Mouse (Mus musculus): Measurements from ENCODE around the gene Gm6034. TPM values are rescaled to one million over a fixed set of nuclear protein-coding genes. Genes with fewer than 3 reads are reported as not detected.

The Gm6034 gene
- total and polyA plus RNA-seq, 2 experiments from 2014 or later, result not detected

DNA sequence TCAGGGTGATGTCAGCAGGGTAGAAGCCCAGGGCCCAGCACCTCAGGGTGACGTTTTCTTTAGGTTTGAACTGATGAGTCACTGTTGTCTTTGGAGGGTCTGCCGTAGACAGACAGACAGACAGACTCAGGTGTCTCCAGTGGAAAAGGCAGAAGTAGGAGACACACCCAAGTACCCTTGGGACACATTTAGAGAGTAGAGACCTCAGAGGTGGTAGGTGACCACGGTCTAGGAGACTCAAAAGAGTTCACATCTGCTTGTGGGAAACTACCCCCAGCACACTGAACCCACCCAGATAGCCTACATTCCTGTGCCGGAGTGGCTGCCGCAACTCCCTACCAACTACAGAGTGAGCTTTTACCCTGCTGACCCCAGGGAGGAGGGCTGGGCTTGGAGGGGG, 27.8 kb upstream of the Gm6034 start:
- no peak overlapping the region for H3K9ac ChIP-seq (replicated peaks; ENCODE audit: low read length)
- no peak overlapping the region for H3K4me3 ChIP-seq (ENCODE audit: low read length)
- H3K36me3 ChIP-seq (ENCODE audit: insufficient read depth, low read length), result peaks cover 4% of the 10 kb centered on the region; the same call in 1 of the 2 replicates
- no peaks in the 10 kb centered on the region for H3K4me1 ChIP-seq (ENCODE audit: insufficient read depth, low read length)
- H3K4me2 ChIP-seq (ENCODE audit: low read depth, low read length), result no peak overlapping the region
- H3K27ac ChIP-seq, result no peak overlapping the region
- DNase-seq (ENCODE audit: low spot score) (no peak), ATAC-seq (no peak)
- H3K27me3 ChIP-seq (ENCODE audit: insufficient read depth, low read length), result no peaks in the 10 kb centered on the region
- no peak for TF ChIP-seq CTCF (IDR thresholded peaks at IDR 0.05; ENCODE audit: low read depth)
- no peaks in the 10 kb centered on the region for H3K9me3 ChIP-seq (ENCODE audit: low read length)
- WGBS, result 96% methylated on average over 5 of the region's 5 CpGs

GRCm38 (mm10) chr17:36017046-36017445, 25.7 kb upstream of the Gm6034 start:
- Histone ChIP-seq H3K9me3 (ENCODE audit: low read length) (no peaks in the 10 kb centered on the region), H3K4me3 (ENCODE audit: low read length) (no peak overlapping the region), H3K27ac (no peak overlapping the region), H3K9ac (replicated peaks; ENCODE audit: low read length) (no peak overlapping the region), H3K36me3 (ENCODE audit: insufficient read depth, low read length) (peaks cover 4% of the 10 kb centered on the region; the same call in 1 of the 2 replicates), H3K27me3 (ENCODE audit: insufficient read depth, low read length) (no peaks in the 10 kb centered on the region), H3K4me2 (ENCODE audit: low read depth, low read length) (no peak overlapping the region), H3K4me1 (ENCODE audit: insufficient read depth, low read length) (no peaks in the 10 kb centered on the region)
- WGBS, result 93% methylated on average over 5 of the region's 5 CpGs
- ATAC-seq (no peak), DNase-seq (ENCODE audit: low spot score) (no peak)
- TF ChIP-seq CTCF (IDR thresholded peaks at IDR 0.05; ENCODE audit: low read depth), result no peak

DNA sequence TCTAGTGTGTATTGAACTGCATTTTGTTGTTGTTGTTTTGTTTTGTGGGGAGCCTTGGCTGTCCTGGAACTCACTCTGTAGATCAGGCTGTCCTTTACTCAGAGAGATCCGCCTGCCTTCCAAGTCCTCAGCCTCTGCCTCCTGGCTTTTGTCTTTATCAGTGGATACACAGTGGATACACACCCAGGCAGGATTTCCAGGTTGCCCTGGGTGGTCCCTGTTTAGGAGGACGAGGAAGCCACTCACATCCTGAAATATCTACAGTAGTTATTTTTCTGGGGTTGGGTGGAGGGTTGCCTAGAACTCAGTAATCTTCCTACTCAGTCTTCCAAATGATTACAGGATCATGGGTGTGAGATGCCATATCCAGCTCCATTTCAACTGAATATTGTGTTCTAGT, 23.8 kb upstream of the Gm6034 start:
- DNase-seq (ENCODE audit: low spot score) (no peak), ATAC-seq (no peak)
- TF ChIP-seq CTCF (IDR thresholded peaks at IDR 0.05; ENCODE audit: low read depth), result no peak
- Histone ChIP-seq H3K27ac (no peak overlapping the region), H3K4me1 (ENCODE audit: insufficient read depth, low read length) (no peaks in the 10 kb centered on the region), H3K27me3 (ENCODE audit: insufficient read depth, low read length) (no peaks in the 10 kb centered on the region), H3K4me3 (ENCODE audit: low read length) (no peak overlapping the region), H3K9ac (replicated peaks; ENCODE audit: low read length) (no peak overlapping the region), H3K9me3 (ENCODE audit: low read length) (no peaks in the 10 kb centered on the region), H3K4me2 (ENCODE audit: low read depth, low read length) (no peak overlapping the region), H3K36me3 (ENCODE audit: insufficient read depth, low read length) (peaks cover 4% of the 10 kb centered on the region; the same call in 1 of the 2 replicates)
- 67% methylated on average over 2 of the region's 2 CpGs for WGBS

DNA sequence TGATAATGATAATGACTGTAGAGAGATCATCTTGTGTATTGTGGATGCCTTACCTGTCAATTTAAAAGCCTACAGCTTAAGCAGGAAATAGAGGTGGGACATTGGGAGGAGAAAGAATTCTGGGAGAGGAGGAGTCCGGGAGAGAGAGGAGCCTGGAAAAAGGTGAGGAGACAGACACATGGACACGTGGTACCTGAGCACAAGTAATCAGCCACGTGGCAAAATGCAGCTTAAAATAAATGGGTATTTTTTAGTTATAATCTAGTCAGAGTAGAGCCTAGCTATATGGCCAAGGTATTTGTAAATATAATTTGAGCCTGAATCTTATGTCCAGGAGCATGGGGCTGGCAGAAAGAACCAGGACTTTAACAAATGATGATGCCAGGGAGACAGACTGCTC, 23.2 kb upstream of the Gm6034 start:
- 69% methylated on average over 3 of the region's 3 CpGs for WGBS
- no peak overlapping the region for H3K4me3 ChIP-seq (ENCODE audit: low read length)
- DNase-seq (ENCODE audit: low spot score) (no peak), ATAC-seq (no peak)
- H3K27me3 ChIP-seq (ENCODE audit: insufficient read depth, low read length), result no peaks in the 10 kb centered on the region
- no peaks in the 10 kb centered on the region for H3K4me1 ChIP-seq (ENCODE audit: insufficient read depth, low read length)
- H3K36me3 ChIP-seq (ENCODE audit: insufficient read depth, low read length), result peaks cover 1% of the 10 kb centered on the region; the same call in 1 of the 2 replicates
- H3K4me2 ChIP-seq (ENCODE audit: low read depth, low read length), result 0 out of 2 replicates have a peak overlapping the region, but pooled peaks have one; percentile 18
- no peaks in the 10 kb centered on the region for H3K9me3 ChIP-seq (ENCODE audit: low read length)
- H3K9ac ChIP-seq (replicated peaks; ENCODE audit: low read length), result no peak overlapping the region
- H3K27ac ChIP-seq, result no peak overlapping the region
- no peak for TF ChIP-seq CTCF (IDR thresholded peaks at IDR 0.05; ENCODE audit: low read depth)

DNA sequence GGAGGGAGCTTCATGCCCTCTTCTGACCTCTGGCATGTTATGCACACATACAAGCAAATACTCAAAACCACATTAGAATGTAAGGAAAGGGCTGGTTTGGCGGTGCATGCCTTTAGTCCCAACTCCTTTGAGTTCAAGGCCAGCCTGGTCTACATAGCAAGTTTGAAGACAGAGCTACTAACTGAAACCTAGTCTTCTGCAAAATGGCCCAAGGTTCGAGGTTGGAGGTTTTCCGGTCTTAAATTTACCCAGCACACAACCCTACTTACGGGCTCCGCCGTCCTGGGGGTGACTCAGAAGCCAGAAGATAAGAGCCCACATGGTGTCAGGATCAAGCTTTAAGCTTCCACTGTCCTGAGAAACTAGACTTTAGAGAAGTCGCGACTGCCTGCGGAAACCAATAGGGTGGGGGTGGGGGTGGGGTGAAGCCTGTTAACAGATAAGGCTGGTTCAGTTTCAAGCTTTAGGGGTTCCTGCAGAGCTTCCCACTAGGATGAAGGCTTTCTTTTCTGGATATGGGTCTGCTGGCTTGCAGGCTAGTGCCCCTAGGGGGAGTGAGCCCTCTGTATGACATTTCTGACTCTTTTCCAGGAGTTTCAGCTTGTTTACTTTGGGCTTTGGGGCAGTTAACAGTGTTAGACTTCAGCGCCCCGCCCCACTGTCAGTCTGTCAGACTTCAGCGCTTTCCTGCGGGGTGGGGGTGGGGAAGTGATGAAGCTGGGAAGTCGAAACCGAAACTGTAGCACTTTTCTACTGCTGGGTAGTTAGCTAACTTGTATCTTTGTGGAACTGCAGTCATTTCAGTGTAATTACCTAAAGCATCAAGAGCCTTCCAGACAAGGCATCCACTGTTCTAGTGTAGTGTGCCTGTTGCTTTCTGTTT, 22.3 kb upstream of the Gm6034 start, which contains the start of gene H2-T24:
TSS of gene H2-T24 (minus strand) at position 370 of the 883 bp plus-strand sequence.
- Histone ChIP-seq H3K4me3 (ENCODE audit: low read length) (no peak within 1 kb of the TSS), H3K27ac (0 out of 2 replicates have a peak within 1 kb of the TSS, but pooled peaks have one; percentile 36), H3K4me2 (ENCODE audit: low read depth, low read length) (0 out of 2 replicates have a peak within 1 kb of the TSS, but pooled peaks have one; percentile 23), H3K9me3 (ENCODE audit: low read length) (no peaks in the 10 kb centered on the region), H3K36me3 (ENCODE audit: insufficient read depth, low read length) (no peaks in the 10 kb centered on the region), H3K4me1 (ENCODE audit: insufficient read depth, low read length) (no peaks in the 10 kb centered on the region), H3K9ac (replicated peaks; ENCODE audit: low read length) (no peak within 1 kb of the TSS), H3K27me3 (ENCODE audit: insufficient read depth, low read length) (no peaks in the 10 kb centered on the region)
- TF ChIP-seq CTCF (IDR thresholded peaks at IDR 0.05; ENCODE audit: low read depth), result peak; percentile 33; the same call in 1 of the 2 replicates
- ATAC-seq (peak; percentile 65; the same call in 1 of the 2 replicates), DNase-seq (ENCODE audit: low spot score) (peak; percentile 49)
- 43% methylated on average over 15 of the region's 15 CpGs for WGBS

- WGBS, result 93% methylated on average over 1 of the region's 1 CpGs
These were observed 21.5 kb upstream of the Gm6034 start for GRCm38 (mm10) chr17:36021309-36021708.

More at GRCm38 (mm10) chr17:36021309-36021708, 21.5 kb upstream of the Gm6034 start:
- no peak overlapping the region for H3K4me2 ChIP-seq (ENCODE audit: low read depth, low read length)
- no peak overlapping the region for H3K4me3 ChIP-seq (ENCODE audit: low read length)
- H3K4me1 ChIP-seq (ENCODE audit: insufficient read depth, low read length), result no peaks in the 10 kb centered on the region
- TF ChIP-seq CTCF (IDR thresholded peaks at IDR 0.05; ENCODE audit: low read depth), result no peak
- H3K36me3 ChIP-seq (ENCODE audit: insufficient read depth, low read length), result no peaks in the 10 kb centered on the region
- no peaks in the 10 kb centered on the region for H3K27me3 ChIP-seq (ENCODE audit: insufficient read depth, low read length)
- ATAC-seq (no peak), DNase-seq (ENCODE audit: low spot score) (no peak)
- H3K9me3 ChIP-seq (ENCODE audit: low read length), result no peaks in the 10 kb centered on the region
- no peak overlapping the region for H3K27ac ChIP-seq
- no peak overlapping the region for H3K9ac ChIP-seq (replicated peaks; ENCODE audit: low read length)

Data from hindbrain, postnatal 0 days (tissue).